Mouse (Mus musculus) forelimb bud, embryonic 11.5 days (tissue): ENCODE results near the gene Ppp2r5b.

ENCODE experiments used
- DNase-seq: peaks from one replicate; pipeline ENCODE4 v3.0.0-alpha.2; 2012; ENCODE audit warnings: low read depth, low spot score

Gene Ppp2r5b

GRCm38 (mm10) chr19:6236842-6237241, 1.2 kb upstream of the Ppp2r5b start:
- no peak for DNase-seq

DNA sequence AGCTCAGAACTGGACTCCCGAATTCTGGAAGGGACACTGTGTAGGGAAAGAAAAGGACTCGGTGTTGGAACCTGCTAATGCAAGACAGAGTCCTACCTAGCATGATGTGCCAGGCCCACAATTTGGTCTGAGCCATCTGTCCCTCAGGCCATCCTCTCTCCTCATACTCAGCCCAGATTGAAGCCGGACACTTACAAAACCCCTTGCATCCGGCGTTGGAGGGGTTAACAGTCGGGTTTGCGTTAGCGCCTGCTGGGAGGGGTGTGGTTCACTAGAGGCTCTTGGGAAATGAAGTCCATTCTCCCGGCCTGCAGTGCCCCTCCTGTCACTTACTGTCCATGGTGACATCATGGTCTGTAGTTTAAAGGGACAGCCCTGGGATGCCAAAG, 375 bp upstream of the Ppp2r5b start:
- peak; percentile 90 for DNase-seq

DNA sequence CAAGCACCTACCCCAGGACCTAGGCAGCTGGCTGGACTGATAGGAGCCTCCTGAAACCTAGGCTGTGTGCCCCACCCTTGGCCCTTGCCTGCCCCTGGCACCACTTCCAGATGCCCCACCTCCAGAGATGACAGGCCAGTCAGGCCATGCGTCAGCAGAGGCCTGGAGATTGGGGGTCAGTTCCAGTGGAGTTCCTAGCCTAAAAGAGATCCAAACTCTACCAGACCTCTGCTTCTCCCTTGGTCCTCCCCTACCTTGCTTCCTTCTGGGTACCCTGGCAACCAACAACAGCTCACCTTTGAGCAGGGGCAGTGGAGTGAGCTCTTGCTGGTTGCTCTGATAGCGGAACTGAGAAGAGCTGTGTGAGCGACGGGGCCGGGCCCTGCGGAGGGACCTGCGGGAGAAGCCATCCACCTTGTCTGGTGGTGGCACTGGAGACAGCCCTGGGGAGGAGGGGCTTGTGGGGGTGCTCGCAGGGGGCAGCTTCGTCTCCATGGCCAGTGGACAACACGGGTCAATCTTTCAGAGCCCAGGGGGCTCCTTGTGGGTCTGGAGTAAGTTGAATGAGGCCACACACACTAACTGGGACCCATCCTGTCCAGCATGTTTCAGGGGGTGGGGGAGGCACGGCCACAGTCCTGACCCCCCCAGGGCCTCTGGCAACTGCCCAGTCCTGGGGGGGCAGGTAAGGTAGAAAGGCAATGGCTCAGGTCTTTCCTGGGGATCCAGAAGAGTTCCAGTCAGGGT, 1.2 kb downstream of the Ppp2r5b start:
- DNase-seq, result no peak

DNA sequence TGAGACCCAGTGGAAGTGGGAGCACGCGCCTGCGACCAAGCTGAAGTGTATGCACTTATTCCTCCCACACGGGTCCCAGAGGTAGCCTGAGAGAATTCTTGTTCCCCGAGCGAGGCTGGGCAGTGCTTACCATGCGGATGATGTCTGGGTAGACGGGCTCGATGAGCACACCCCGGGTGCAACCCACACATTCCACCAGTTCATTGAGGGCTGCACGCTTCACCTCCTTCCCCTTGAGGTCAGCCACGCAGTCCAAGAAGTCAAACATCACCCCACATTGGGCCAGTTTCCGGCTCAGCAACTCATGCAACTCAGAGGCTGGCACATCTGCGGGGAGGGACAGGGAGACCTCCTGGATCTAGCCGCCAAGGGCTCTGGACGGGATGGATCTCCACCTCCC, 2.0 kb downstream of the Ppp2r5b start:
- DNase-seq, result no peak

DNA sequence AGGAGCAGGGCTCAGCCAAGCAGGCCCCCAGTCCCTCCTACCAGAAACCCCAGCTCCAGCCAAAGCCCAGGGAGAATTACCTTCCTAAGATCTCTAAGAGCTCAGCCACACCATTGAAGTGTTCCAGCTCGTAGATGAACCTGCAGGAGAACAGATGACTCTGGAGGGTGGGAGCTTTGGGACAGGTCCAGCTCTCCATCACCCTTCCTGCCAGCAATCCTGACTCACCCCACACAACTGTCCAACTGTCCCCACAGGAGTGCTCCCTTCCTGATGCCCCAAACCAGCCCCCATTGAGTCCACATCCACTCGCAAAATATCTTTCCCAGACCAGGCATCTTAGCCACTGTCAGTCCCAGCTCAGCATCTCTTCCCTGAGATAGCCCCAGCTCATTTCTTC, 4.6 kb downstream of the Ppp2r5b start:
- DNase-seq, result no peak

DNA sequence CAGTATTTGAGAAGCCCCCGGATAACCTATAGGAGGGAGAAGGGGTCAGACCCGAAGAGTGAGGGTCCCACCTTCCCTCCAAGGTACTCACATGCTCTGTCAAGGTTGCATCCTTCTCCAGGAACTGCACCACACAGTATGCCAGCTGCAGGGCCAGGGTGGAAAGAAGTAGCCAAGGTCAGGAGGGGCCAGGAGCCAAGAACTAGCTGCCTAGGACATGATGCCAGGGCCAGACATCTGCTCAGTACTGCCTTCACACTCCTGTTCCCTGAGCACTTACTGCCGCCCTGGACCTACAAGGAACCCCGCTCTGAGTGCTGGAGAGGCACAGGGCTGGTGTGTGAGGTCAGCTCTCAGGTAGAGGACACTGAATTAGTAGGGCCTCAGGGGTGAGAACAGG, 5.3 kb downstream of the Ppp2r5b start:
- no peak for DNase-seq

DNA sequence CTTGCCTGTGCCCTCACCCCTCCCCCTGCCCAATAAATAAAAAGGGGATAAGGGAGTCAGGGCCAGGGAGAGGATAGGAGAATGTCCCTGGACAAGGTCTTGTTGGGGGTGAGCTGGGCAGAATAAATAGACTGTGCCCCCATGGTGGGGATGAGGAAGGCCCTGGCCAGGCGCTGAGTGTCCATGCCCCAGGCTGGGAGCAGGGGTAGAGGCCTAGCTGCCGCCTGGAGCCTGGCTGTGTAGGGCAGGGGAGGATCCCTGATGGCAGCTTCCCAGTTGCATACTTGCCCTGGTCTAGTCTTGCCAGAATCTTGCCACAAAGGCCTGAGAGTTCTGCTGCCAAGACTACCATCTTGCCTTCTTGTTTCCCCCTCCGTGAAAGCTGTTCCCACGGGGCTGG, 7.8 kb downstream of the Ppp2r5b start:
- no peak for DNase-seq

GRCm38 (mm10) chr19:6226763-6227162, 8.9 kb downstream of the Ppp2r5b start:
- no peak for DNase-seq

DNA sequence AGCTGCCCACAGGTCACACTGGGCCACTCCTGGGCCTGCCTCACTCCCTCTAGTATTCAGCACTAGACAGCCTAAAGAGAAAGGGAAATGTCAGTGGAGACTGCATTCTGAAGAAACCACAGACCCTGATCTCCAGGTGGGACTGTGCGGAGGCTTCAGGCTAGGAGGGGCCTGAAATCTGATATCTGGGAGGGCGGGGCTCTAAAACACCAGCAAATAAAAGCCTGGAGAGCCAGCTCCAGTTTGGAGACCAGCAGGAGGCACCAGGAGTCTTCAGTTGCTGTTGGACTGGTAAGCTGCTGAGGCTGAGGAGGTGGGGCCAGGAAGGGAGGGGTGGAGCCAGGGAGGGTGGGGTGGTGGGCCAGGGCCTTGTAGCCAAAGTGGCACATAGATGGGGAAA, 9.5 kb downstream of the Ppp2r5b start, which contains the start of gene Gpha2:
TSS of gene Gpha2 (plus strand) at position 246 of the 400 bp plus-strand sequence.
- DNase-seq, result peak; percentile 68

- DNase-seq, result no peak
Observed at GRCm38 (mm10) chr19:6218606-6219005, 17.1 kb downstream of the Ppp2r5b start.

DNA sequence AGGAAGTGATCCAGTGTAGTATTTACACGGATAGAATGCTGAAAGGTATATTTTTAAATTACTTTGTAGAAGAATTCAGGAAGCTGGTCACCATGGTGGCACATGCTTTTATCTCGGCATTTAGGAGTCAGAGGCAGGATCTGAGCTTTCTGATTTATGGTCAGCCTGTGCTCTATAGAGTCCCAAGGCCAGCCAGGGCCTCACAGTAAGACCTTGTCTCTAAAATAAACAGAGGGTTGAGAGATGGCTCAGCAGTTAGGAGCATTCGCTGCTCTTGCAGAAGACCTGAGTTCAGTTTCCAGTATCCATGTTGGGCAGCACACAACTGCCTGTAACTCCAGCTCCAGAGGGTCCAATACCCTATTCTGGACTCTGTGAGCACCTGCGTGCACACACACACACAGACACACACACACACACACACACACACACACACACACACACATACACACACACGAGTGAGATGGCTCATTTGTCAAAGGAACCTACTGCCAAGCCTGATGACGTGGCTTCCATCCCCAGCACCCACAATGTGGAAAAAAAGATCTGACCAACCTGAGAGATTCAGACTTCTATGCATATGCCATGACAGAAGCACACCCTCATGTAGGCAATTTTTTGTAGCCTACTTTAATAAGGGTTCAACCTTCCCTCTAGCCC, 19.5 kb downstream of the Ppp2r5b start:
- no peak for DNase-seq

- DNase-seq, result no peak
Observed at GRCm38 (mm10) chr19:6206716-6207115, 29.0 kb downstream of the Ppp2r5b start.

- DNase-seq, result no peak
Observed at GRCm38 (mm10) chr19:6204265-6204664, 31.4 kb downstream of the Ppp2r5b start.

DNA sequence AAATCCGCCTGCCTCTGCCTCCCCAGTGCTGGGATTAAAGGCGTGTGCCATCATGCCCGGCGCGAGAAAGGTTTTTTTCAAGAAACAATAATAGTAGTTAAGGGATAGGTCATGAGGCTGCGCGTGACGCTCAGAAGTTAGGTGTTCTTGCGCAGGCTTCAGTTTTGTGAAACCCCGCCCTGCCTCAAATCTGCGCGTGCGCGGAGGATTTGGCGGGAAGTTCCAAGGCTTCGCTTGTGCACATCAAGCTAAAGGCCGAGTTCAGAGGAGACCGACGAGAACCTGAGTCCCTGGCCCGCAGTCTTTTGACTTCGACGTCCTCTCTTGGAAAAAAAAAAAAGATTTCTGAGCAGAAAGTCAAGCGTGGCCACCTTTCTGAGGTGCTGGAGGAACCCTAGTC, 51.5 kb downstream of the Ppp2r5b start, which contains the start of gene Majin:
TSS of gene Majin (plus strand) at position 258 of the 400 bp plus-strand sequence.
- no peak for DNase-seq

DNA sequence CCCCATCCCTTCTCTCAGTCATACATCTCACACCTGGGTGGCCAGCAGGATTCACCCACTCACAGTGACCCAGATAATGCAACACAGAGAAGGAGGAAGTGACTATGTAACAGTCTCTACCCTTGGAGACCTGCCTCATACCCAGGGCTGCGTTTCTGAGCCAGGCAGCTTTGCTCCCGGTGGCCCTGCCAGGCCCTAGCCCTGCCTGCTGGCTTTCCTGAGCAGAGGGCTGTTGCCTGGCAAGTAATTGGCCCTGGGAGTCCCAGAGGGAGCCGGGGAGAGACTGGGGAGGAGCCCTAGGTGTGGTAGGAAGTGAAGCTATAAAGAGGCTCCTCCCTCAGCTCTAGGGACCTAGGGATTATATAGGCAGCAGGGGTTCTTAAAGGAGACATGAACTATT, 53.1 kb downstream of the Ppp2r5b start:
- no peak for DNase-seq

DNA sequence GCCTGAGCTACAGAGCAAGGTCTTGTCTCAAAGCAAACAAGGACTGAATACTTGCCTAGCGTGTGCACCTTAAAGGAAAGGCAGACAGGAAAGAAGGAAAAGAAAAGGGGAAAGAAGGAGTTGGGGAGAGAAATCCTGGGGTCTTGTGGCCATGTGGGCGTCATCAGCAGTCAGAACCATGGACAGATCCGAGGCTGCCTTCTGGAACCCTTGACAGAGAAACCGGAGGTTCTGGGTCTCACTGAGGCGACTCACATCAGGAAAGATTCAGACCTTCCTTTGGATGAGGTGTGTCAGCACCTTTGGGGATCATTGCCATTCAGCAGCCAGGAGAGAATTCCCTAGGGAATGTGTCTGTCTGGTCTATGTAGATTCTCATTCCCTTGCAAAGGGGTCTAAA, 54.0 kb downstream of the Ppp2r5b start:
- DNase-seq, result peak; percentile 58

DNA sequence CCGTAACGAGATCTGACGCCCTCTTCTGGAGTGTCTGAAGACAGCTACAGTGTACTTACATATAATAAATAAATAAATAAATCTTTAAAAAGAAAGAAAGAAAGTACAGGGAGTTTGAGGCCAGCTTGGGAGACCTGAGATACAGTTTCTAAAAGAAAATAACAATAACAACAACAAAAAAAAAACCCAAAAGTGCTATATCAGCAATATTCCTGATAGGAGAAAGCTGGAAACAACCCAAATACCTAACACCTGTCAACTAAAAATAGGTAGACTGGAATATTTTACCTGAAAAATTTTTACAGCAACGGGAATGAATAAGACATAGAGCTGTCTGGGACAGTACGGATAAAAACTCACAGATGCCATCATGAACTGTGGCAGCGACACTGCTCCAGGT, 56.9 kb downstream of the Ppp2r5b start:
- DNase-seq, result no peak
